Mouse (Mus musculus) stomach, postnatal 0 days (tissue): ENCODE results near the gene Clcn7. TPM values are rescaled to one million over a fixed set of nuclear protein-coding genes. Genes with fewer than 3 reads are reported as not detected.

ENCODE experiments used
- ATAC-seq: fragments of 200-750 bp; cut with Nextera tagmentation; 2 replicates; pipeline ENCODE4 v1.8.0; 2017; ENCODE audit not compliant: low FRiP score, low TSS enrichment
- DNase-seq: peaks from one replicate; pipeline ENCODE4 v3.0.0-alpha.2; 2016; ENCODE audit warnings: low spot score
- H3K27ac ChIP-seq: fragments of 300-500 bp; sonication (generic); replicated peaks from 2 replicates; pipeline ENCODE4 v1.5.1; 2014; ENCODE audit warnings: mild to moderate bottlenecking, control low read depth
- H3K27me3 ChIP-seq: fragments of 300-500 bp; sonication (generic); 2 replicates; pipeline ENCODE4 v1.6.1; 2014; ENCODE audit warnings: low read length; ENCODE audit not compliant: control insufficient read depth, insufficient read depth
- H3K36me3 ChIP-seq: fragments of 300-500 bp; sonication (generic); 2 replicates; pipeline ENCODE4 v1.6.1; 2014; ENCODE audit warnings: low read length, mixed read lengths; ENCODE audit not compliant: control insufficient read depth, insufficient read depth
- H3K4me1 ChIP-seq: fragments of 300-500 bp; sonication (generic); replicated peaks from 2 replicates; pipeline ENCODE4 v1.6.1; 2014; ENCODE audit warnings: antibody characterized with exemption; ENCODE audit not compliant: control insufficient read depth, insufficient read depth
- H3K4me2 ChIP-seq: fragments of 300-500 bp; sonication (generic); replicated peaks from 2 replicates; pipeline ENCODE4 v1.6.1; 2014; ENCODE audit warnings: low read depth, mild to moderate bottlenecking, control low read depth, moderate library complexity
- H3K4me3 ChIP-seq: fragments of 300-500 bp; sonication (generic); 2 replicates; pipeline ENCODE4 v1.5.1; 2014; ENCODE audit warnings: low read depth, low read length, control low read depth
- H3K9ac ChIP-seq: fragments of 300-500 bp; sonication (generic); 2 replicates; pipeline ENCODE4 v1.6.1; 2014; ENCODE audit warnings: mild to moderate bottlenecking, low read length, control low read depth, mixed read lengths
- H3K9me3 ChIP-seq: fragments of 300-500 bp; sonication (generic); 2 replicates; pipeline ENCODE4 v1.6.1; 2016; ENCODE audit warnings: low read length; ENCODE audit not compliant: control insufficient read depth
- CTCF ChIP-seq: IDR thresholded peaks from 2 replicates; pipeline ENCODE4 v1.5.1; 2016; ENCODE audit warnings: antibody characterized with exemption, low read depth, mild to moderate bottlenecking, moderate library complexity
- EP300 ChIP-seq: optimal IDR thresholded peaks from 2 replicates; pipeline ENCODE3; 2016; ENCODE audit warnings: antibody characterized with exemption
- WGBS: fragments of 180-500 bp; shearing (Covaris S2); extraction: QIAGEN DNeasy Blood & Tissue Kit; methylation state at CpG from one replicate; pipeline ENCODE4 v1.1.7; 2014; 5-methylcytosine and 5-hydroxymethylcytosine counted together
- polyA plus RNA-seq: library from polyadenylated mRNA; unstranded; fragments of >200 nt; fragmentation: Nextera tagmentation; extraction: Ambion mirVana; gene quantifications from 2 replicates; pipeline ENCODE4 v1.2.1, GENCODE M21; 2015

Clcn7 gene
- polyA plus RNA-seq, 1 experiment from 2014 or later = 10.5 TPM

DNA sequence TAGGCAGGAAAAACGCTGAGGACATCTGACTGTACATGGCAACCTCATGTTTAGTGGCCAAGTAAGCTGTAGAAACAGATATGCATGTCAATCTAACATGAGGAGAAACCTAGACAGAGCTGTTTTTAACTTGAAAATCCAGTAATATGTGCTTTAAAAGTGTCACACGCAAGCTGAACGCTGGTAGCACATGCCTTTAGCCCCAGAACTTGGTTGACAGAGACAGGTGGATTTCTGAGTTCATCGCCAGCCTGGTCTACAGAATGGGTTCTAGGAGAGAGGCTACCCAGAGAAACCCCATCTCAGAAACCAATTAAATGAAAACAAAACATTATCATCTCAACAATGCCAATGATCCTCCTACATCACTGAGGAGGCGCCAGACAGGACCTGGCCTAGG is 22.0 kb upstream of the Clcn7 start:
- no peak overlapping the region for H3K4me3 ChIP-seq
- peaks cover 3% of the 10 kb centered on the region for H3K4me1 ChIP-seq
- no peak overlapping the region for H3K27ac ChIP-seq
- WGBS = 90% methylated on average over 5 of the region's 5 CpGs
- DNase-seq = no peak
- no peak for ATAC-seq
- no peaks in the 10 kb centered on the region for H3K27me3 ChIP-seq
- no peak overlapping the region for H3K9ac ChIP-seq
- peaks cover 6% of the 10 kb centered on the region; the same call in 1 of the 2 replicates for H3K36me3 ChIP-seq
- H3K9me3 ChIP-seq = no peaks in the 10 kb centered on the region
- H3K4me2 ChIP-seq = no peak overlapping the region
- TF ChIP-seq EP300 (no peak), CTCF (no peak)

DNA sequence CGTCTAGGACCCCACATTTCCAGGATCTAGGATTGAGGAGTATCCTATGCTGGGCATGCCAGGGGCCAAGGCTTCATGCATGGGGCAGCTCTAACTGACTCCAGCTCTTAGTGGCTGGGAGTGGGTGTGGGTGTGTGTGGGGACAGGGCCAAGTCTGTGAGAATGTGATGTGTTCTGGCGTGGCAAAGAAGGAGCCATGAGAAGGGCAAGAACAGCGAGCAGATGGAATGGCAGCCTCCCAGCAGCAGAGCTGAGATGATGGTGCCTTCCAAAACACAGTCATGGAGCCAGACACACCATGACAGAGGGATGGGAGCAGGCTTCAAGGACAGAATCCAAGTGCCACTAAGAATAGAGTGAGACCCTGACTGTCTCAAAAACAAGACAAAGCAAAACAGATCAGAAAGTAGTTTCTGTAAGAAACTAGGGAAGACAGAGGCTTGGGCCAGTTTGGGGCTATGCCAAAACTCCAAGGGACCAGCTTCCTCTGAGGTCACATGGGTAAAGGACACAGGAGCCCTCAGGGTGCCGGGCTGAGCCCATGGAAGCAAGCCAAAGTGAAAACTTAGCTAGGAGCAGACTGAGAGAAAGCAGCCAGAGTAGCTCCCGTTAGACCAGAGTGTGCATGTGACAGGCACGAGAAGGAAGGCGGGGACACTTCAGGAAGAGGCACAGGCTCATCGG is 21.3 kb upstream of the Clcn7 start:
- 74% methylated on average over 8 of the region's 8 CpGs for WGBS
- Histone ChIP-seq H3K36me3 (peaks cover 3% of the 10 kb centered on the region; the same call in 1 of the 2 replicates), H3K27ac (no peak overlapping the region), H3K27me3 (no peaks in the 10 kb centered on the region), H3K9ac (no peak overlapping the region), H3K4me2 (no peak overlapping the region), H3K9me3 (no peaks in the 10 kb centered on the region), H3K4me3 (no peak overlapping the region), H3K4me1 (peaks cover 3% of the 10 kb centered on the region)
- DNase-seq (no peak), ATAC-seq (no peak)
- TF ChIP-seq EP300 (no peak), CTCF (no peak)

DNA sequence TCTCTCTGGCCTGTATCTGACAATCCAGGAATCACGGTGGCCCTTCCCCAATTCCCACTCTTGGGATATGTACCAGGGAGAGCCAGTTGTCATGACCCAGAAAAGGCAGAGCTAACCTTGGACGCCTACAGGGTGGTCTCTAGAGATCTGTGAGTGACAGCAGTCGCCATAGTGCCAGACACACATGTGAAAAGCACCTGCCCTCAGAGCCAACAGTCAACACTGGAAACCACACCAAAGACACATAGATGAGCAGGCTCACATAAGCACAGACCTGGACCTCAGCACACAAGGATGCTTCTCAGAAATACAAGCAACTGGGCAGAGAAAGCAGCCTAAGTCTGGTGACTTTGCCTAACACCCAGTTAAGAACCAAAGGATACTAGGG is 20.8 kb upstream of the Clcn7 start:
- H3K4me1 ChIP-seq = peaks cover 3% of the 10 kb centered on the region
- no peak overlapping the region for H3K4me3 ChIP-seq
- DNase-seq (no peak), ATAC-seq (no peak)
- H3K27ac ChIP-seq = no peak overlapping the region
- 85% methylated on average over 3 of the region's 3 CpGs for WGBS
- peaks cover 3% of the 10 kb centered on the region; the same call in 1 of the 2 replicates for H3K36me3 ChIP-seq
- no peaks in the 10 kb centered on the region for H3K9me3 ChIP-seq
- no peak overlapping the region for H3K9ac ChIP-seq
- no peak for TF ChIP-seq EP300
- TF ChIP-seq CTCF = no peak
- H3K27me3 ChIP-seq = no peaks in the 10 kb centered on the region
- H3K4me2 ChIP-seq = no peak overlapping the region

DNA sequence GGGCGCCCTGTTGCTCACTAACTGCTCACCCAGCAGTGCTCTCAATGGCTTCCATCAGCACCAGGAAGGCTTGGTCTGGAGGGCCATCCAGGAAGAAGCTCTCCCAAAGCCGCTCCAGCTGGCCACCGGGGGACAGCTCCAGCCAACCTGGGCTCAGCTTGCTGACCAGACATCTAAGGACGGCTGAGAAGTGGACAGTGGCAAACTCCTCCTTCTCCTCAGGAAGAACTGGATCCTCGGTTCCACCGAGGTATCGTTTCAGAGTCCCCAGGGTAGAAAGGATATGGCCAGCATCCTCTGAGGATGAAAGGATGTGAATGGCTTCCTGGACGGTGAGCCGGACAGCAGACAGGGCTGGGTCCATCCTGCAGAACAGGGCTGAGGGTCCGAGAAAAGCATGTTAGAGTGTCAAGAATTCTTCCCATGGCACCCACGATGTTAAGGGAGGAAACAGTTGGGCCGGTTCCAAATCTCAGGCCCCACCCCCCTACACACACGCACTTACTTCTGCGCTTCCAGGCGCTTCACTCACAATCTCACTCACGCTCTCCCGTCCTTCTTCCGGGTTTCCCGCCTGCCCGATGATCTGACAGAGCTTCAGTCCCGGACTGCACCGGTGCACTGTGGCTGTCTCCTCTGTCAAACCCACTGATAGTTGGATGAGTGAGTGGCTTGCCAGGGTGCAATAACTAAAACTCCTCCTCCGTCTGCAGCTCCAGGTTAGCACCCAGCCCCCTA is 18.1 kb upstream of the Clcn7 start:
- ATAC-seq (peak; percentile 74), DNase-seq (peak; percentile 69)
- TF ChIP-seq CTCF = no peak
- TF ChIP-seq EP300 = no peak
- peak overlapping the region; percentile 75 for H3K9ac ChIP-seq
- 8% methylated on average over 23 of the region's 23 CpGs for WGBS
- H3K27ac ChIP-seq = peak overlapping the region; percentile 94
- no peaks in the 10 kb centered on the region for H3K27me3 ChIP-seq
- H3K4me2 ChIP-seq = peak overlapping the region; percentile 96
- H3K9me3 ChIP-seq = no peaks in the 10 kb centered on the region
- H3K36me3 ChIP-seq = peaks cover 3% of the 10 kb centered on the region; the same call in 1 of the 2 replicates
- peaks cover 3% of the 10 kb centered on the region for H3K4me1 ChIP-seq
- H3K4me3 ChIP-seq = peak overlapping the region; percentile 53

DNA sequence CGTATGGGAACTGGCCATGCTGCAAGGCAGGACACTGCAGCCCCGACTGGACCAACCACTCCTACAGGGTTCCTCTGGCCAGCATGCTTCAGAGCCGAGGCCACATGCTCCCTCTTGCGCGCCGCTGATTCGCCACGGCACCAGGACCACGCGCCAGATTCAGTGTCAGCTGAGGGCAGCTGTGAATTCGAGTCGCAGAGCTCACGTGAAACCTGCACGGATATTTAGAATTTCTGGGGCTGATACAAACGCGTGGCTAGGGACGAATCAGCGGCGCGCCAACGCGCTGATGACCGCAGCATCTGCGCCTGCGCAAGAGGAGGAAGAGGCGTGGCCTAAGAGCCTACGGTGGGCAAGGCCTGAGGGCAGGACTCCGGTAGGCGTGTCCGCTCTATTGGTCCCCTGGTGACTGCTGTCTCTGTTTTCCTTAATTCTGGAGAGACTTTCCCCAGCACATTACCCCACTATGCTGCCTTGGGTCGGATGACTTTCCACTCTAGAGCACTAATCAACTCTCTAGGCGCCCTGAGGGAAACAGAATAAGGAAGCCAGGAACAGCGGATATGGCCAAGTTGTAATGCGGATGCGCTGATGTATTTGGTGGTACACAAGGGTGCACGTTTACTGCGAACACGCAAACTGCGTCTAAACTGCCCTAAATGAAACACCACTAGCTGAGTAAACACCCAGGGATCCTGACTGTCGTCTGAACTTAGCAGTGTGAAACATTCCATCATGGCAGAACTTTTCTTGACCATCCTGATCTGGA is 17.3 kb upstream of the Clcn7 start, which contains the start of gene Telo2:
TSS of gene Telo2 (minus strand) at position 304 of the 769 bp plus-strand sequence.
- DNase-seq = peak; percentile 93
- WGBS = 5% methylated on average over 40 of the region's 40 CpGs
- ATAC-seq = peak; percentile 92
- H3K36me3 ChIP-seq = no peaks in the 10 kb centered on the region
- no peaks in the 10 kb centered on the region for H3K9me3 ChIP-seq
- H3K9ac ChIP-seq = peak within 1 kb of the TSS; percentile 75
- peak within 1 kb of the TSS; percentile 96 for H3K4me2 ChIP-seq
- peak within 1 kb of the TSS; percentile 94 for H3K27ac ChIP-seq
- H3K4me3 ChIP-seq = peak within 1 kb of the TSS; percentile 53
- TF ChIP-seq CTCF = peak; percentile 17; the same call in 1 of the 2 replicates
- TF ChIP-seq EP300 = no peak
- peaks cover 3% of the 10 kb centered on the region for H3K4me1 ChIP-seq
- no peaks in the 10 kb centered on the region for H3K27me3 ChIP-seq
